Mouse (Mus musculus): ENCODE results near the gene Dbn1.

The Dbn1 gene

DNA sequence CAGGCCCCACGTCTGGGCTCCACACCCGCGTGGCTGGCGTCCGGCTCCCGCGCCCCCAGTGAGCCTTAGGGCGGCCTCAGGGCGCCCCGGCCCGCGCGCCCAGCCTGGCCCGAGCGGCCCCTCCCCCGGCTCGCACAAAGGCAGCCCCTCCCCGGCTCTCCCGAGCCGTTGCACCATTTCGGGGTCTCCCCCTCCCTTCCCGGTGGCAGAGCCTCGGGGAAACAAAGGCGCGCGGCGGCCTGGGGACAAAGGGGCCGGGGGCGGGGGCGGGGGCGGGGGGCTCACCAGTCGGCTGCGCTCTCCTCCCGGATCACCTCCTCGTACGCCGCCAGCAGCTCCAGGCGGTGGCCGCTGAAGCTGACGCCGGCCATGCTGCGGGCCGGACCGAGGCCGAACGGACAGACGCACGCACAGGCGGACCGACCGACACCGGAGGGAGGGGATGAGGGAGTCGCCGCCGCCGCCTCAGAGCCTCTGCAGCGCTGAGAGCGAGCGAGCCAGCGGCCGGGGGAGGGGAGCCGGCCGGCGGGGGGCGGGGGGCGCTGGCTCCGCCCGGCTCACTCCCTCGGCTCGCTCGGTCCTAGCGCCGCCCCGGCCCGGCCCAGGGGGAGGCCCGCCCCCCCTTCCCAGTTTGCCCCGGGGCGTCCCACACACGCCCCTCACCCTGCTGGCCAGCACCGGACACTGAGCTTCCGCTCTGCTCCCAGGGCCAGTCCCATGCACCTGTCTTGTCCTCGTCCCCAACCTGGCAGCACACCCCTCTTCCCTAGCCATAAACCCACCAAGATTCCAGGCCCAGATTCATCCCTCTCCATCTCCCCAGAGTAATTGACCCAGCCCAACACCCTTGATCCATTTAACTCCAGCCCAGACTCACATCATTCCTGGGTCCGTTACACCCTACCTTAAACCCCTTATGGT, at the start of gene Dbn1:
Gene Dbn1, minus strand, starts transcription at position 534 of the 921 bp plus-strand sequence.
- no peak for DNase-seq (ENCODE audit: low read depth, low spot score)

DNA sequence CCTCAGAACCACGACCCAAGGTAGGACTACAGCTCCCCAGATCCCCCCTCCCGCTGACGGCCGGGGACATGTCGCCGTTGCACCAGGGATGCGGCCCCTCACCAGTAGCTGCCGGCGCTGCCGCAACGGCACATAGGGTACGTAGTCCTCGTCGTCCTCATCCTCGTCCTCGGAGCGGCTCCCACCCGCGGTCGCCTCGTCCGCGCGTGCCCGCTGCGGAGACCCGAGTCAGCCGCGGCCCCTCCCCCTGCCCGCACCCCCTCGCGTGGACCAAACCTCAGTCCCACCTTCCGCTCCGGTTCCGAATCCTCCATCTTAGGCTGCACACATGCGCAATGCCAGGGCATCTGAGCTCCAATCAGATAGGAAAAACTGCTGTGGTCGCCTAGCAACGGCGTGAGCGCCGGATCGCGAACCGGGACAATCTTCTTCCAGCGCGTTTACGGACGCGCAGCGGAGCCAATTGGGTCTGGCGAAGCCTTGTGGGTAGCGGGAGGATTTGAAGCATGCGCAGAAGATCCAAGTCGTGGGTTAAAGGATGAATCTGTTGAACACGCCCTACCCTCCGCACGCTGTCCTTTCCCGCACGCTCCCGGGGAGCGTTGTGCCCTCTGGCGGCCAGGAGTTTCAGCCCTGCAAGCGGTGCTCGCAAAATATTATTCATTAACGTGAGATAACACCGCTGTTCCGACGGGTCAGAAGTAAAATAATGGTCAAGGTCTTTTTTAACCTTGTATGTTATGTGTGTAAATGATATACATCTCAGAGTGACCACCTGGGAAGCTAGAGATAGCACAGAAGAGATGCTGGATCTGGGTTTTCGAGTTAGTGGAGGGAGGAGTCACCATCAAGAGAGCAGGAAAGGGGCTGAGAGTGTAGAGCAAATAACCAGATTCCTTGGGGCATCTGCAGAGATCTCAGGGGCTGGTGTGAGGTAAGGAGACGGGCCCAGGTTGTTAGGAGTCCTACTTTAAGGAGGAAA, 48.6 kb upstream of the Dbn1 start, which contains the start of gene Ddx41:
Gene Ddx41, minus strand, starts transcription at position 465 of the 982 bp plus-strand sequence.
- DNase-seq (ENCODE audit: low read depth, low spot score) = peak; percentile 100

GRCm38 (mm10) chr13:55535796-55536193, 47.9 kb upstream of the Dbn1 start:
- no peak for DNase-seq (ENCODE audit: low read depth, low spot score)

GRCm38 (mm10) chr13:55535191-55535590, 47.3 kb upstream of the Dbn1 start:
- DNase-seq (ENCODE audit: low read depth, low spot score) = no peak

DNA sequence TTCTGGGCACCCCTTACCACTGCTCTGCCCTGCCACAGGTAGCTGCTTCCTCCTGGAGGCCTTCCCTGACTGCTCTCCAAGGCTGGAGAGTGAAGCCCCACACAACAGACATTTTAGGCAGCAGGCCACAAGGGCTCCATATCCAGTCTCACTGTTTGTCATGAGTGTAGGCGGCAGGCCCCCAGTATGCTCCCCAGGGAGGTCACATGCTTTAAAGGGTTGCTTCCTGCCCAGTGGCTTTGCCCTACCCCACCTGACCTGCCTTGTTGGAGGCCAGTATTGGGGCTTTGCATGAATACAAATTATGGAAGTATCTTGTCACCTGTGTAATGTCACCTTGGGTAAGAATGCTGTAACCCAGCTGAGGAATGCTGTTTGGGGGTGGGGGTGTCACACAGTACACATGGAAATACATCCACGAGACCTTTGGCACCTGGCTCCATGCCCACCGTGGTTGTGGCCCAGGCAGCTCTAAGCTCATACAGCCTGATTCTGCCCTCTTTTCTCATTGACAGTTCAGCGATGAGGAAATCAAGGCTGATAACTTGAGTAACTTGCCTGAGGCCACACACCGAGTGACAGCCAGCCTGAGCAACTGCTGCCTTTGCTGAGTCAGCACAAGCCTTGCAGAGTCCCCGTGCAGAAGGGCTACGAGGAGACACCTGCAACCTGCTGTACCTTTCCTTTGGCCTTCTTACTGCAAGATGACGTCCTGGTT, 41.4 kb upstream of the Dbn1 start, which contains the start of gene Dok3:
Gene Dok3, minus strand, starts transcription at position 99 of the 718 bp plus-strand sequence.
- DNase-seq (ENCODE audit: low read depth, low spot score) = no peak

DNA sequence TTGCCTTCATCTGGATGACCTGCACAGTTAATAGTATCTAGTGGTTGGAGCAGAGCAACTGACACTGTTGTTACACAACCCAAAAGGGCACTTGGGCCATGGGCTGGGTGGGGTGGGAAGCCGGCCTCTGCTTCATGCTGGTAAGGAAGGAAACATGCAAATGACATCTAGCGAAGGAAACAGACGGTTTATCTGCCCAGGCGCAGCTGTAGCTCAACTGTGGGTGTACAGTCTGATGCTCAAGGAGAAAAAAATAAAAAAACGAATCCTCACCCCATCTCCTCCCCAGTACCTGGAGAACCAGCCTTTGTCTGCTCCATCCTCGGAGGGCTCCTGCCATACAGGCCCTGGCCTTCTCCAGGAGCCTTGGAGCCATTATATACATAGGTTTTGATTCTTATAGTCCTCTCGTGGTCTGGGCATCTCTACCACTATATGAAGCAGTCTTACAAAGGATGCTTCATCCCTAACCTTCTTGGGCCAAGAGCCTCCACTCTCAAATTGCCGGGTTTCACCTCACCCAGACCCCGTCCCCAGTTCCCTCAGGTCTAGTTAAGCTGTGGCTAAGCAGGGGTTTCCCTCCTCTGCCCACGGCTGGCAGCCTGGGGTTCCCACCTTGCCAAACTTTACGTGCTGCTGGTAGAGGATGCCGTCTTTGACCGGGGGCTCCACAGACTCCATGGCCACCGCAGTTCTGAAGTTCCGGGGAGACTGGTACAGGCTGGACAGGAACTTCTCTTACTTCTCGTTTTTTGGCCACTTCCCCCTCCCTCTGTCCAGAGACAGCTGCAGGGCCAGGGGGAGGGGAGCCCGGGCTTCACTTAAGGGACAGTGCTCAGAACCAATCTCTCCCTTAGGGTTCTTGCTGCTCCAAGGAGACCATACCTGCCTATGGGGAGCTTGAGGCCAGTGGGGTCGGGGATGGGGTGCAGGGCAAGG, 40.2 kb upstream of the Dbn1 start:
- no peak for DNase-seq (ENCODE audit: low read depth, low spot score)

GRCm38 (mm10) chr13:55527212-55527611, 39.3 kb upstream of the Dbn1 start:
- no peak for DNase-seq (ENCODE audit: low read depth, low spot score)

DNA sequence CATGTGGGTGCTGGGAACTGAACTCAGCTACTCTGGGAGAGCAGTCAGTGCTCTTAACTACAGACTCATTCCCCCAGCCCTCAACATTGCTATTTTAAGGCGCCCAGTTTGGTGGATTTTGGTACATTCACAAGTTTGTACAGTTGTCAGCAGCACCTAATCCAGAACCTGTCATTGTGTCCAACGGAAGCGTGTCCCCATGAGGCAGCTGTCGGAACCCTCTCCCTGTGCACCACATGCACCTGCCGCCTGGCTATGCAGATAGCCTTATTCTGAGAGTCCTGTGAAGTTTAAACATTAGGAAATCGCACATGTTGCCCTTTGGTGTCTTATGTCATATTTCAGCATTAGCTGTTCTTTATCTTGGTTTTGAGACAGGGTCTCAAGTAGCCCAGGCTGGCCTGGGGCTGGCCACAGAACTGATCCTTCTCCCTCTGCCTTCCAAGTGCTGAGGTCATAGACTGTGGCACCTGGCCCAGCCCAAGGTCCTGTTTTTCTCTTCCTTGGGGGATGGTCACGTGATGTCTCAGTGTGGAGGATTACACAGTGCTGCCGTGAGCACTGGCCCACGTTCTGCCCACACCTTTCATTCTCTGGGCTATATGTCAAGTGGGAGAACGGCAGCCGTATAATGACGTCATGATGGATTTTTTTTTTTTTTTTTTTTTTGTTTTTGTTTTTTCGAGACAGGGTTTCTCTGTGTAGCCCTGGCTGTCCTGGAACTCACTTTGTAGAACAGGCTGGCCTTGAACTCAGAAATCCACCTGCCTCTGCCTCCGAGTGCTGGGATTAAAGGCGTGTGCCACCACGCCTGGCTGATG, 38.0 kb upstream of the Dbn1 start:
- DNase-seq (ENCODE audit: low read depth, low spot score) = no peak

DNA sequence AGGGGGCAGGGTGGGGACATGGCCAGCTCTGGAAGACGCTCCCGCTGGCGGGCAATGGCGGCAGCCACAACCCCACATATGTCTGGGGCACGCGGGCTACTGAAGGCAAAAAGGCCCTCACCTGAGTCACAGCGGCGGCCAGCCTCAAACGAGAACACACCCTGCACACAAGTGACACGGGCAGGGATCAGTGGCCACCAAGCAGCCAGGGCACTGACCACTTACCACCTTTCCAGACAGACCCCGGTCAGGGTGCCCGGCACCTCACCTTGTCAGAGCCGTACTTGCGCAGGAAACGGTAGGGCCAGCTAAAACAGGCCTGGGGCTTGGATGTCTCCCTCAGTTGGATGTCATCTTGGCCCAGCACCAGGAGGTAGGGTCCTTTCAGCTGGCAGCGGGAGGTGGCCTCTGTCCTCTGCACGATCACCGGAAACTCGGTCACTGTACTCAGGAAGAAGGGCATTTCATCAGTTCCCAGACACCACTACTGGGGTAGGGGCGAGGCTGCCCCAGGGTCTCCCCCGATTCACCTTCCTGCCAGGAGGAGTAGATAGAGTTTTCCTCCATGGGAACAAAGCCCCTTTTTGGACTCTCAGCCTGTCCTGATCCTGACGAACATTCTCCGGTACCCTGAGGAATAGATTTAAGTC, 36.2 kb upstream of the Dbn1 start:
- no peak for DNase-seq (ENCODE audit: low read depth, low spot score)

DNA sequence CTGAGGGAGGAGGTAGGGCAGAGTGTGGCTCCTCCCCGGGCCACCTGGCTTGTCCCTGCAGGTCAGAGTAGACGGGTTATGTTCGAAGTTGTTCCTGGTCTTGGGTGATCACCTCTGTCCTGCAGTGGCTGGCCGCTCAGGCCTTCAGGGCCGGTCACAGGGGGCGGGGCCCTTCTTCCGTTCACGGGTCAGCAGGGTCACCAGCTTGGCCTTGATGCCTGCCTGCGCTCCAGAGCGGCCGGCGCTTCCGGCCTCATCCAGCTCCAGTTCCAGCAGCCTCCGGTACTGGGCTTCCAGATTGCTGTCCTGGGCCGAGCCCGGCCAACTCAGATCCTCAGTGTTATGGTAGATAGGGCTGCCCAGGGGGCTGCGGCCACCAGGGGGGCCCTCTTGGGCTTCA, 35.4 kb upstream of the Dbn1 start:
- no peak for DNase-seq (ENCODE audit: low read depth, low spot score)

DNA sequence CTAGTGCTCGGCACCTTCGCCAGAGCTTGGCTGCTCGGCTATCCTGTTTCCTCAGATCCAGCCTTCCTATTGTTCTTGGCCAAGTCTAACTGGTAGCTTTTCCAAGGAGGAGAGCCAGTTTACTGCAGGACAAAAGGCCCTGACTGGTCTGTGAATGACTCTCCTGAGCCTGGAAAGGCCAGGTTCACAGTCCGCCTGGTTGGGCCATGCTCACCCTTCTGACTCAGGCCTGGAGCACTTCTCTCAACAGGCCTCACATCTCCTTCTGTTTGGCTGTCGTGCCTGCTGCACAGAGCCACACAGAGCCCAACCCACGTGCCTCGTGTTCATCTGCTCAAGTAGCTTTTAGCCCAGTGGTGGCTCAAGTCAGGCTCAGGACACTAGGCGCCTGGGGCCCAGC, 34.8 kb upstream of the Dbn1 start:
- peak; percentile 47 for DNase-seq (ENCODE audit: low read depth, low spot score)

- no peak for DNase-seq (ENCODE audit: low read depth, low spot score)
Measured at GRCm38 (mm10) chr13:55519606-55520005, 31.7 kb upstream of the Dbn1 start.

DNA sequence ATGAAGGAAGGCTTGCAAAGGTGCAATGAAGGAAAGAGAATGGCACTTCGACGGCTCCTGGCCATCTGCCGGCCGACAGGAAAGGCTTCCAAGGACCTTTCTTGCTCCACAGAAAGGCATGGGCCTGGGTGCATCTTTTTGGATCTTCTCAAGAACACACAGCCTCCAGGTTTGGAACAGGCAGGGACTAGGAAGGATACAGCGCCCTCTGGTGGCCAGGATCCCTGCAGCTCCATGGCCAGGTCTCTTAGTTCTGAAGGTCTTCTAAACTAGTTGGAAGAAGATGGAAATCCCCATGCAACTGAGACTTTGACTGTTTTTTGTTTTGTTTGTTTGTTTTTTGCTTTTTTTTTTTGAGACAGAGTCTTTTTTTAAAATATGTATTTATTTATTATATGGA, 29.0 kb upstream of the Dbn1 start:
- DNase-seq (ENCODE audit: low read depth, low spot score) = peak; percentile 83

GRCm38 (mm10) chr13:55513828-55514227, 25.9 kb upstream of the Dbn1 start:
- DNase-seq (ENCODE audit: low read depth, low spot score) = no peak

DNA sequence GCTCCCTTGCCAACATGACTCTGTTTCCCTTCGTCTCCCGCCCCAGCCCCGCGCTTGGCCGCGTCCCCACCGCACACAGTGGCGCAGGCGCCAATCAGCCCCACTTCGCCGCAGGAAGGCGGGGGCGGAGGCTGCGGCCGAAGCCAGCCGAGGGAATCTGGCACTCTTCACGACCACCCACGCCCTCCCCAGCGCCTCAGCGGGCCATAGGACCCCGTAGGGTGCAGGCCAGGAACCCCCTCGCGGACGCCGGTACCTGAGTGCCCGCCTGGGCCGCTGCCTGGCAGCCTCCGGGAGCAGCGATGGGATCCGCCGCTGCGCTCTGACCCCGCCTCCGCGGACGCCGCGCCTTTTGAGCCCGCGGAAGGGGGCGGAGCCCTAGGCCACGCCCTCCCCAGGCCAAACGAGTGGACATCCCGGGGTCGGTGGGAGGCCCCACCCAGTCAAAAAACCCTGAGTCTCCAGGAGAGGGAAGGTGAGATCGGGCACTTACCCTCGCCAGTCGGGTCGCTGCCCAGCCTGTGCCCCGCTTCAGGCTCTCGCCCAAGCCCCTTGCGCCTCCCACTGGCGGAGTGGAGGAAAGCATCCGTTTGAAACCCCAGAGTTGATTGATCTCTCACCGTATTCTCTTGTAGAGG, 25.3 kb upstream of the Dbn1 start, which contains the start of gene Pdlim7:
Gene Pdlim7, minus strand, starts transcription at position 566 of the 638 bp plus-strand sequence.
- DNase-seq (ENCODE audit: low read depth, low spot score) = peak; percentile 94

- peak; percentile 61 for DNase-seq (ENCODE audit: low read depth, low spot score)
Measured at GRCm38 (mm10) chr13:55512379-55513031, 24.6 kb upstream of the Dbn1 start.

- DNase-seq (ENCODE audit: low read depth, low spot score) = no peak
Measured at GRCm38 (mm10) chr13:55511492-55511861, 23.6 kb upstream of the Dbn1 start.

All from ES-CJ7 (cell line).